Mouse (Mus musculus): ENCODE measurements around the gene Pigl.

The Pigl gene

GRCm38 (mm10) chr11:62513311-62513710 is 55.1 kb downstream of the Pigl start:
- DNase-seq (ENCODE audit: low read depth) = no peak

- no peak for DNase-seq (ENCODE audit: low read depth)
Measured at GRCm38 (mm10) chr11:62518991-62519390, 60.7 kb downstream of the Pigl start.

GRCm38 (mm10) chr11:62522283-62522682 is 64.0 kb downstream of the Pigl start:
- DNase-seq (ENCODE audit: low read depth) = peak; percentile 36

- DNase-seq (ENCODE audit: low read depth) = no peak
Measured at GRCm38 (mm10) chr11:62537089-62537488, 78.8 kb downstream of the Pigl start.

- peak; percentile 90 for DNase-seq (ENCODE audit: low read depth)
Measured at GRCm38 (mm10) chr11:62537590-62537989, 79.3 kb downstream of the Pigl start.

GRCm38 (mm10) chr11:62538321-62539088 is 80.2 kb downstream of the Pigl start:
- peak; percentile 64 for DNase-seq (ENCODE audit: low read depth)

- peak; percentile 71 for DNase-seq (ENCODE audit: low read depth)
Measured at GRCm38 (mm10) chr11:62539089-62539890, 81.0 kb downstream of the Pigl start, which contains the start of gene Cenpv. Gene Cenpv, minus strand, starts transcription at chr11:62539261.

- DNase-seq (ENCODE audit: low read depth) = no peak
Measured at GRCm38 (mm10) chr11:62540167-62540566, 81.9 kb downstream of the Pigl start.

- DNase-seq (ENCODE audit: low read depth) = no peak
Measured at GRCm38 (mm10) chr11:62540969-62541368, 82.7 kb downstream of the Pigl start.

- peak; percentile 70 for DNase-seq (ENCODE audit: low read depth)
Measured at GRCm38 (mm10) chr11:62541581-62541980, 83.3 kb downstream of the Pigl start.

- DNase-seq (ENCODE audit: low read depth) = no peak
Measured at GRCm38 (mm10) chr11:62543991-62544390, 85.7 kb downstream of the Pigl start.

GRCm38 (mm10) chr11:62549782-62550181 is 91.5 kb downstream of the Pigl start:
- DNase-seq (ENCODE audit: low read depth) = peak; percentile 90

- peak; percentile 91 for DNase-seq (ENCODE audit: low read depth)
Measured at GRCm38 (mm10) chr11:62550227-62550685, 92.0 kb downstream of the Pigl start.

- peak; percentile 100 for DNase-seq (ENCODE audit: low read depth)
Measured at GRCm38 (mm10) chr11:62550727-62551225, 92.5 kb downstream of the Pigl start, which contains the start of gene Ubb. Gene Ubb, plus strand, starts transcription at chr11:62551171.

GRCm38 (mm10) chr11:62551226-62552119 is 93.2 kb downstream of the Pigl start:
- DNase-seq (ENCODE audit: low read depth) = peak; percentile 96

GRCm38 (mm10) chr11:62553186-62553585 is 94.9 kb downstream of the Pigl start:
- no peak for DNase-seq (ENCODE audit: low read depth)

GRCm38 (mm10) chr11:62553633-62554032 is 95.4 kb downstream of the Pigl start:
- DNase-seq (ENCODE audit: low read depth) = no peak

- no peak for DNase-seq (ENCODE audit: low read depth)
Measured at GRCm38 (mm10) chr11:62554163-62554855, 96.0 kb downstream of the Pigl start.

GRCm38 (mm10) chr11:62554934-62555517 is 96.8 kb downstream of the Pigl start:
- no peak for DNase-seq (ENCODE audit: low read depth)

- no peak for DNase-seq (ENCODE audit: low read depth)
Measured at GRCm38 (mm10) chr11:62555896-62556412, 97.7 kb downstream of the Pigl start.

Measured in 416B (cell line).